Mouse (Mus musculus): ENCODE data around the gene Cd82. TPM values are rescaled to one million over a fixed set of nuclear protein-coding genes. Genes with fewer than 3 reads are reported as not detected.

Cd82 gene
- polyA plus RNA-seq, 1 experiment from 2014 or later = 93.5 TPM

- Histone ChIP-seq H3K27ac (replicated peaks) (no peak overlapping the region), H3K36me3 (ENCODE audit: control insufficient read depth, insufficient read depth, low read length) (no peaks in the 10 kb centered on the region), H3K4me2 (replicated peaks; ENCODE audit: low read depth) (no peak overlapping the region), H3K27me3 (ENCODE audit: control insufficient read depth, insufficient read depth, low read length) (no peaks in the 10 kb centered on the region), H3K4me3 (ENCODE audit: low read depth, low read length) (no peak overlapping the region), H3K4me1 (replicated peaks; ENCODE audit: control insufficient read depth, insufficient read depth) (no peaks in the 10 kb centered on the region), H3K9me3 (ENCODE audit: control insufficient read depth, low read length) (no peaks in the 10 kb centered on the region), H3K9ac (ENCODE audit: low read length) (no peak overlapping the region)
- 48% methylated on average over 9 of the region's 9 CpGs for WGBS
- DNase-seq (ENCODE audit: low spot score) (no peak), ATAC-seq (ENCODE audit: low FRiP score, low TSS enrichment) (no peak)
- TF ChIP-seq CTCF (IDR thresholded peaks at IDR 0.05; ENCODE audit: low read depth) (no peak), EP300 (optimal IDR thresholded peaks at IDR 0.05) (no peak)
Measured at GRCm38 (mm10) chr2:93485459-93485858, 22.5 kb upstream of the Cd82 start.

GRCm38 (mm10) chr2:93482036-93482644, 19.2 kb upstream of the Cd82 start:
- H3K27ac ChIP-seq (replicated peaks) = no peak overlapping the region
- 52% methylated on average over 6 of the region's 6 CpGs for WGBS
- H3K27me3 ChIP-seq (ENCODE audit: control insufficient read depth, insufficient read depth, low read length) = no peaks in the 10 kb centered on the region
- H3K4me2 ChIP-seq (replicated peaks; ENCODE audit: low read depth) = no peak overlapping the region
- DNase-seq (ENCODE audit: low spot score) = no peak
- ATAC-seq (ENCODE audit: low FRiP score, low TSS enrichment) = no peak
- H3K4me1 ChIP-seq (replicated peaks; ENCODE audit: control insufficient read depth, insufficient read depth) = no peaks in the 10 kb centered on the region
- H3K9me3 ChIP-seq (ENCODE audit: control insufficient read depth, low read length) = no peaks in the 10 kb centered on the region
- H3K36me3 ChIP-seq (ENCODE audit: control insufficient read depth, insufficient read depth, low read length) = no peaks in the 10 kb centered on the region
- H3K9ac ChIP-seq (ENCODE audit: low read length) = no peak overlapping the region
- no peak for TF ChIP-seq CTCF (IDR thresholded peaks at IDR 0.05; ENCODE audit: low read depth)
- TF ChIP-seq EP300 (optimal IDR thresholded peaks at IDR 0.05) = no peak
- no peak overlapping the region for H3K4me3 ChIP-seq (ENCODE audit: low read depth, low read length)

GRCm38 (mm10) chr2:93478744-93479143, 15.8 kb upstream of the Cd82 start:
- H3K4me2 ChIP-seq (replicated peaks; ENCODE audit: low read depth) = no peak overlapping the region
- no peak overlapping the region for H3K27ac ChIP-seq (replicated peaks)
- no peak overlapping the region for H3K4me3 ChIP-seq (ENCODE audit: low read depth, low read length)
- DNase-seq (ENCODE audit: low spot score) = peak; percentile 40
- TF ChIP-seq EP300 (optimal IDR thresholded peaks at IDR 0.05) = no peak
- no peak for TF ChIP-seq CTCF (IDR thresholded peaks at IDR 0.05; ENCODE audit: low read depth)
- H3K9me3 ChIP-seq (ENCODE audit: control insufficient read depth, low read length) = no peaks in the 10 kb centered on the region
- no peaks in the 10 kb centered on the region for H3K4me1 ChIP-seq (replicated peaks; ENCODE audit: control insufficient read depth, insufficient read depth)
- no peak overlapping the region for H3K9ac ChIP-seq (ENCODE audit: low read length)
- WGBS = 44% methylated on average over 5 of the region's 5 CpGs
- no peak for ATAC-seq (ENCODE audit: low FRiP score, low TSS enrichment)
- no peaks in the 10 kb centered on the region for H3K36me3 ChIP-seq (ENCODE audit: control insufficient read depth, insufficient read depth, low read length)
- H3K27me3 ChIP-seq (ENCODE audit: control insufficient read depth, insufficient read depth, low read length) = no peaks in the 10 kb centered on the region

DNA sequence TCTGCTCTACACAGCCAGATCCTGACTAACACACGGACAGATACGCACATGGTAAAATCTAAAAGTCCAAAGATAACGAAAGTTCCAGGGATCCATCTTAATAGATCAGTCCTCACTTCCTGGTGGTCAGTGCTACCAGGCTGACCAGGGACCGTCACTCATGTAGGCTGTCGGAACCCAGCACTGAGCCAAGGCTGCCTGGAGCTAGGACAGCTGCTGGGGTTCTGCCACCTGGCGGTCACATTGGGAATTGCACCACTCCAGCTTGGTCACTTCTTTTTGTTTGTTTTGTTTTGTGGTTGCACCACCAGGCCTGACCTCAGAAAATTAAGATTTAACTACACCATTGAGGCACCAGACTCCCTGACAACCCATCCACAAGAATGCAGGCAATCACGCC, 14.6 kb upstream of the Cd82 start:
- no peaks in the 10 kb centered on the region for H3K36me3 ChIP-seq (ENCODE audit: control insufficient read depth, insufficient read depth, low read length)
- no peak overlapping the region for H3K9ac ChIP-seq (ENCODE audit: low read length)
- H3K4me3 ChIP-seq (ENCODE audit: low read depth, low read length) = no peak overlapping the region
- TF ChIP-seq EP300 (optimal IDR thresholded peaks at IDR 0.05) = no peak
- peak; percentile 96 for TF ChIP-seq CTCF (IDR thresholded peaks at IDR 0.05; ENCODE audit: low read depth)
- H3K4me2 ChIP-seq (replicated peaks; ENCODE audit: low read depth) = no peak overlapping the region
- 46% methylated on average over 7 of the region's 7 CpGs for WGBS
- no peaks in the 10 kb centered on the region for H3K27me3 ChIP-seq (ENCODE audit: control insufficient read depth, insufficient read depth, low read length)
- ATAC-seq (ENCODE audit: low FRiP score, low TSS enrichment) (no peak), DNase-seq (ENCODE audit: low spot score) (peak; percentile 66)
- no peaks in the 10 kb centered on the region for H3K9me3 ChIP-seq (ENCODE audit: control insufficient read depth, low read length)
- no peak overlapping the region for H3K27ac ChIP-seq (replicated peaks)
- H3K4me1 ChIP-seq (replicated peaks; ENCODE audit: control insufficient read depth, insufficient read depth) = no peaks in the 10 kb centered on the region

DNA sequence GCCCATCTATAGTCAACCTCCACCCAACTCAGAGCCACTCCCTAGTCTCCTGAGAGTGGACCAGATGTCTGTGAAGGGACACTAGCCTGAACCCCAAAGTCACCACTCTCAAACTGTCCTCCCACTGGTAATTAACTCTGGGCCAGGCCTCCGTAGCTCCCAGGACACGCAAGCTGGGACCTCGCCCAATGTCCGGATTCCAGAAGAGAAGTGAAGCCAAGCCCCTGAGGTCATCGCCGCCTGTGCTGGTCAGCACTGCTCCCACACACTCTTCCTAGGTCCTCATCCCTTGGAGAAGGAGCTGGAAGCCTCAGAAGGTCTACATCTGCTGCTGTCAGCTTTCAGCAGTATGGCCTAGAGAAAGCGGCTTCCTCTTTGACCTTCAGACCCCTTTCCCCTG, 13.5 kb upstream of the Cd82 start:
- H3K9ac ChIP-seq (ENCODE audit: low read length) = no peak overlapping the region
- ATAC-seq (ENCODE audit: low FRiP score, low TSS enrichment) (no peak), DNase-seq (ENCODE audit: low spot score) (no peak)
- H3K4me3 ChIP-seq (ENCODE audit: low read depth, low read length) = no peak overlapping the region
- no peaks in the 10 kb centered on the region for H3K27me3 ChIP-seq (ENCODE audit: control insufficient read depth, insufficient read depth, low read length)
- H3K4me1 ChIP-seq (replicated peaks; ENCODE audit: control insufficient read depth, insufficient read depth) = no peaks in the 10 kb centered on the region
- 72% methylated on average over 7 of the region's 7 CpGs for WGBS
- H3K9me3 ChIP-seq (ENCODE audit: control insufficient read depth, low read length) = no peaks in the 10 kb centered on the region
- H3K36me3 ChIP-seq (ENCODE audit: control insufficient read depth, insufficient read depth, low read length) = no peaks in the 10 kb centered on the region
- H3K4me2 ChIP-seq (replicated peaks; ENCODE audit: low read depth) = no peak overlapping the region
- H3K27ac ChIP-seq (replicated peaks) = no peak overlapping the region
- TF ChIP-seq EP300 (optimal IDR thresholded peaks at IDR 0.05) = no peak
- no peak for TF ChIP-seq CTCF (IDR thresholded peaks at IDR 0.05; ENCODE audit: low read depth)

- Histone ChIP-seq H3K27me3 (ENCODE audit: control insufficient read depth, insufficient read depth, low read length) (no peaks in the 10 kb centered on the region), H3K4me2 (replicated peaks; ENCODE audit: low read depth) (no peak overlapping the region), H3K36me3 (ENCODE audit: control insufficient read depth, insufficient read depth, low read length) (no peaks in the 10 kb centered on the region), H3K9me3 (ENCODE audit: control insufficient read depth, low read length) (no peaks in the 10 kb centered on the region), H3K9ac (ENCODE audit: low read length) (no peak overlapping the region), H3K4me1 (replicated peaks; ENCODE audit: control insufficient read depth, insufficient read depth) (0 out of 2 replicates have a peak, but pooled peaks cover 2% of the 10 kb centered on the region), H3K4me3 (ENCODE audit: low read depth, low read length) (no peak overlapping the region), H3K27ac (replicated peaks) (no peak overlapping the region)
- TF ChIP-seq EP300 (optimal IDR thresholded peaks at IDR 0.05) (no peak), CTCF (IDR thresholded peaks at IDR 0.05; ENCODE audit: low read depth) (peak; percentile 97)
- peak; percentile 14 for ATAC-seq (ENCODE audit: low FRiP score, low TSS enrichment)
- DNase-seq (ENCODE audit: low spot score) = peak; percentile 90
- WGBS = 2% methylated on average over 11 of the region's 11 CpGs
Measured at GRCm38 (mm10) chr2:93475040-93475439, 12.1 kb upstream of the Cd82 start.
